Mouse (Mus musculus): ENCODE measurements around the gene Rpl10.

DNA sequence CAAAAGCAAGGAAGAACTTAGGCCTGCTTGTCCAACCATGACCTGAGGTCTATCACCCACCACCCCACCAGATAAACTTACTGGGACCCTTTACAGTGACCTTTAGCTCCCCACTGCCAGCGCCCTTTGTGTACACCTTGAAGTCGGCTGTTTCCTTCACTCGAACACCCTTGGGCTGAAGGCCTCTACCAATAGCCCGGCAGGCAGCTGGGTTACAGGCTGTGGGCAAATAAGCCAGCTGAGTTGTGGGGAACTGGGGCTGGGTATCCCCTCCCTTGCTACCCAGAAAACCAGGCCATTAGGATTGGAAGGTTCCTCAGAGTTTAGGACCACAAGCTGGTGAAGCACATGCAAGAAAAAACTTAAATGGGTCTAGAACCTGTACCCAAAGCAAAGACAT is 30.3 kb upstream of the Rpl10 start:
- TF ChIP-seq CTCF (conservative IDR thresholded peaks at IDR 0.05; ENCODE audit: low read length) (no peak), POU5F1 (IDR thresholded peaks at IDR 0.05; ENCODE audit: borderline replicate concordance, low read length) (no peak), NANOG (IDR thresholded peaks at IDR 0.05; ENCODE audit: borderline replicate concordance, low read length) (no peak)
